Mouse (Mus musculus): ENCODE results near the gene Rnf114.

DNA sequence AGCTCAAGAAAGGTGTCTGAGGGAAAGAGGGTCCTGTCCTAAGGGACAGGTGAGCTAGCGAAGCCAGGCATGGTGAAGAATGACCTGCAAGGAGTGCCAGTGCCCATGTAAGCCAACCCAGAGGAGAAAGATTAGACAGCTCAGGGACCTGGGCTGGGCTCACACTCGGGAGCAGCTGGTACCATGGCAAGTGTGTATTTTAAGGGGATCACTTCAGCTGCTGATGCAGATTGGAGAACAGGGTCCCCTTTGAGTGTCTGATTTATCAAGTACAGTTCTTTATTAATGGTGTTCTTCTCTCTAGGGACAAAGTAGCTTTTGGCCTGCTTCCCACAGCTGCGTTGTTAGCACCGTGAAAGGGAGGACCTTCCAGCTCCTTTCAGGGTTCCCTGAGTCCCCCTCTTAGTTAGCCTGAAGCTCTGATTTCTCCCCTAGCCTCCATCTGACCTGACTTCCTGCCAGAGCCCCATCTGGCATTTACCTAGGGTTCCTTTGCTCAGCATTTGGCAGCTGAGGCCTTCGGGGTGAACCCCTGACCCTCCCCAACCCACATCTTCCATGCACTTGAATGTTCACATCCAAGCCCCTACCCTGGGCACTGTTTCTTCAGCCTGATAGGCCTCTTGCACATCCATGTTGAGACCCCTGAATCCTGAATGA is 36.0 kb upstream of the Rnf114 start:
- TF ChIP-seq BHLHE40 (IDR thresholded peaks at IDR 0.05; ENCODE audit: low read depth, low read length), result no peak
- no peak for TF ChIP-seq USF1 (IDR thresholded peaks at IDR 0.05; ENCODE audit: low read depth, low read length)
- TF ChIP-seq KAT2A (IDR thresholded peaks at IDR 0.05; ENCODE audit: insufficient replicate concordance, low read length), result no peak
- TF ChIP-seq CHD1 (IDR thresholded peaks at IDR 0.05; ENCODE audit: low read depth, low read length), result no peak
- TF ChIP-seq CTCF (conservative IDR thresholded peaks at IDR 0.05 in 1 of 2, IDR thresholded peaks at IDR 0.05 in 1 of 2; ENCODE audit: low read depth in 2 of 2, low read length in 2 of 2), result no peak
- no peak for TF ChIP-seq ZKSCAN1 (IDR thresholded peaks at IDR 0.05; ENCODE audit: borderline replicate concordance, low read depth, low read length)
- no peak for TF ChIP-seq POLR2A (IDR thresholded peaks at IDR 0.05; ENCODE audit: low read depth, low read length)
- no peak for TF ChIP-seq MAFK (IDR thresholded peaks at IDR 0.05; ENCODE audit: insufficient replicate concordance, low read length)
